Mouse (Mus musculus): ENCODE data around the gene Apod. TPM values are rescaled to one million over a fixed set of nuclear protein-coding genes. Genes with fewer than 3 reads are reported as not detected.

The Apod gene
- total and polyA plus RNA-seq, 2 experiments: not detected

GRCm38 (mm10) chr16:31256151-31256550, 58.5 kb downstream of the Apod start:
- Histone ChIP-seq H3K27ac (replicated peaks; ENCODE audit: insufficient read depth, low read depth, low read length) (no peak overlapping the region), H3K36me3 (ENCODE audit: control insufficient read depth, insufficient read depth, low read length) (peaks cover 41% of the 10 kb centered on the region), H3K9ac (ENCODE audit: low read depth, low read length) (no peak overlapping the region), H3K27me3 (ENCODE audit: control insufficient read depth, insufficient read depth, low read length) (no peaks in the 10 kb centered on the region), H3K4me3 (ENCODE audit: insufficient read depth, low read depth, low read length) (no peak overlapping the region), H3K4me1 (ENCODE audit: control insufficient read depth, insufficient read depth, low read length) (no peaks in the 10 kb centered on the region), H3K79me2 (ENCODE audit: control insufficient read depth, insufficient read depth, low read length) (no peaks in the 10 kb centered on the region)
- no peak for TF ChIP-seq POLR2A (IDR thresholded peaks at IDR 0.05; ENCODE audit: extremely low read depth, insufficient read depth, low read length)
- TF ChIP-seq CTCF (IDR thresholded peaks at IDR 0.05; ENCODE audit: low read depth, low read length): no peak
- 92% methylated on average over 2 of the region's 2 CpGs for WGBS
- DNase-seq (ENCODE audit: extremely low read depth, low read depth, low spot score): no peak

GRCm38 (mm10) chr16:31255685-31256084, 58.9 kb downstream of the Apod start:
- Histone ChIP-seq H3K4me3 (ENCODE audit: insufficient read depth, low read depth, low read length) (no peak overlapping the region), H3K27ac (replicated peaks; ENCODE audit: insufficient read depth, low read depth, low read length) (no peak overlapping the region), H3K36me3 (ENCODE audit: control insufficient read depth, insufficient read depth, low read length) (peaks cover 37% of the 10 kb centered on the region), H3K79me2 (ENCODE audit: control insufficient read depth, insufficient read depth, low read length) (no peaks in the 10 kb centered on the region), H3K9ac (ENCODE audit: low read depth, low read length) (no peak overlapping the region), H3K27me3 (ENCODE audit: control insufficient read depth, insufficient read depth, low read length) (no peaks in the 10 kb centered on the region), H3K4me1 (ENCODE audit: control insufficient read depth, insufficient read depth, low read length) (no peaks in the 10 kb centered on the region)
- no peak for DNase-seq (ENCODE audit: extremely low read depth, low read depth, low spot score)
- WGBS: 88% methylated on average over 3 of the region's 3 CpGs
- TF ChIP-seq CTCF (IDR thresholded peaks at IDR 0.05; ENCODE audit: low read depth, low read length): no peak
- no peak for TF ChIP-seq POLR2A (IDR thresholded peaks at IDR 0.05; ENCODE audit: extremely low read depth, insufficient read depth, low read length)

DNA sequence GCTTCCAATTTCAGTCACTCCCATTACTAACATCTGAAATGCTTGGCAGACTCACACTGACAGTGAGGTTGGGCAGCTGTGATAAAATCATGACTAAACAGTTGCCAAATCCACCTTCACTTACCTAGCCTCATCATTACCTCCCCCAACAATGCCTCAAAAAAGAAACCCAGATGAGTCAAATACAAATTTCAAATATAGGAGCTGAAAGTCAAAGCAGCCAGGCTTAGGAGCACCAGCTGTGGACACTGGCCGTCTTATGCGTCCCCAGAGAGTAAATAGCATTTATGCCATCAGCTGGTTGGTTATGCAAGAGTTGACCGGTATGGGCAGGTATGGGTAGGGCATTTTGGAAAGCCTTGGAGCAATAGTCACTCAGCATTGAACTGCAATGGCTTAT, 65.2 kb downstream of the Apod start:
- no peaks in the 10 kb centered on the region for H3K4me1 ChIP-seq (ENCODE audit: control insufficient read depth, insufficient read depth, low read length)
- H3K36me3 ChIP-seq (ENCODE audit: control insufficient read depth, insufficient read depth, low read length): peaks cover 1% of the 10 kb centered on the region; the same call in 1 of the 2 replicates
- DNase-seq (ENCODE audit: extremely low read depth, low read depth, low spot score): no peak
- no peak overlapping the region for H3K9ac ChIP-seq (ENCODE audit: low read depth, low read length)
- TF ChIP-seq CTCF (IDR thresholded peaks at IDR 0.05; ENCODE audit: low read depth, low read length) (no peak), POLR2A (IDR thresholded peaks at IDR 0.05; ENCODE audit: extremely low read depth, insufficient read depth, low read length) (no peak)
- no peak overlapping the region for H3K4me3 ChIP-seq (ENCODE audit: insufficient read depth, low read depth, low read length)
- H3K27ac ChIP-seq (replicated peaks; ENCODE audit: insufficient read depth, low read depth, low read length): no peak overlapping the region
- no peaks in the 10 kb centered on the region for H3K79me2 ChIP-seq (ENCODE audit: control insufficient read depth, insufficient read depth, low read length)
- H3K27me3 ChIP-seq (ENCODE audit: control insufficient read depth, insufficient read depth, low read length): no peaks in the 10 kb centered on the region
- 28% methylated on average over 3 of the region's 3 CpGs for WGBS

DNA sequence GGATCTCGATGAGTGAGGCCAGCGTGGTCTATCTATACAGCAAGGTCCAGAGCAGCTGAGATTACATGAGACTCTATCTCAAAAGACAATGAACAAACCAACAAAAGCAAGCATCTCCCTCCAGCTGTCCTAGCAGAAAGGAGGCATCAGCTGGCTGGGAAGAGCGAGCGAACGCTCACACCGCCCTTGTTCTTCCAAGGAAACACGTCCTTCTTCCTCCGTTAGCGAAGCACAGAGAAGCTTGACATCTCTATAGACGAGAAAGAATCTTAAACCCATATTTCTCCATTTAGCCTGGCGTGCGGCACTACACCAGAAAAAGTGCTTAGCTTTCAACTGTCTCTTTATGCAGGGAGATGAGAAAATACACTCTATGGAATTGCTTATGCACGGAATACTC, 65.9 kb downstream of the Apod start:
- TF ChIP-seq POLR2A (IDR thresholded peaks at IDR 0.05; ENCODE audit: extremely low read depth, insufficient read depth, low read length) (no peak), CTCF (IDR thresholded peaks at IDR 0.05; ENCODE audit: low read depth, low read length) (no peak)
- 94% methylated on average over 13 of the region's 13 CpGs for WGBS
- no peak overlapping the region for H3K27ac ChIP-seq (replicated peaks; ENCODE audit: insufficient read depth, low read depth, low read length)
- no peaks in the 10 kb centered on the region for H3K79me2 ChIP-seq (ENCODE audit: control insufficient read depth, insufficient read depth, low read length)
- no peaks in the 10 kb centered on the region for H3K27me3 ChIP-seq (ENCODE audit: control insufficient read depth, insufficient read depth, low read length)
- H3K9ac ChIP-seq (ENCODE audit: low read depth, low read length): no peak overlapping the region
- no peaks in the 10 kb centered on the region for H3K36me3 ChIP-seq (ENCODE audit: control insufficient read depth, insufficient read depth, low read length)
- no peaks in the 10 kb centered on the region for H3K4me1 ChIP-seq (ENCODE audit: control insufficient read depth, insufficient read depth, low read length)
- no peak overlapping the region for H3K4me3 ChIP-seq (ENCODE audit: insufficient read depth, low read depth, low read length)
- DNase-seq (ENCODE audit: extremely low read depth, low read depth, low spot score): no peak

- WGBS: 71% methylated on average over 7 of the region's 7 CpGs
- no peaks in the 10 kb centered on the region for H3K36me3 ChIP-seq (ENCODE audit: control insufficient read depth, insufficient read depth, low read length)
- H3K27ac ChIP-seq (replicated peaks; ENCODE audit: insufficient read depth, low read depth, low read length): no peak overlapping the region
- no peaks in the 10 kb centered on the region for H3K4me1 ChIP-seq (ENCODE audit: control insufficient read depth, insufficient read depth, low read length)
- TF ChIP-seq CTCF (IDR thresholded peaks at IDR 0.05; ENCODE audit: low read depth, low read length): no peak
- TF ChIP-seq POLR2A (IDR thresholded peaks at IDR 0.05; ENCODE audit: extremely low read depth, insufficient read depth, low read length): no peak
- H3K9ac ChIP-seq (ENCODE audit: low read depth, low read length): no peak overlapping the region
- H3K4me3 ChIP-seq (ENCODE audit: insufficient read depth, low read depth, low read length): no peak overlapping the region
- no peak for DNase-seq (ENCODE audit: extremely low read depth, low read depth, low spot score)
- H3K79me2 ChIP-seq (ENCODE audit: control insufficient read depth, insufficient read depth, low read length): no peaks in the 10 kb centered on the region
- H3K27me3 ChIP-seq (ENCODE audit: control insufficient read depth, insufficient read depth, low read length): no peaks in the 10 kb centered on the region
Measured at GRCm38 (mm10) chr16:31247442-31247841, 67.2 kb downstream of the Apod start.

Other genes with a start within 250 kb of the Apod start
- 1.1 and 1.7 TPM in 2 replicates for gene Xxylt1, start 233.4 kb downstream of the Apod start, total RNA-seq (2014; rRNA removed)
- 2.1 TPM in 2 replicates for gene Xxylt1, start 233.4 kb downstream of the Apod start, polyA plus RNA-seq (2012; rRNA removed)
- 12.7 and 13.4 TPM in 2 replicates for gene Acap2, start 113.6 kb downstream of the Apod start, total RNA-seq (2014; rRNA removed)
- 4.4 and 5.3 TPM in 2 replicates for gene Acap2, start 113.6 kb downstream of the Apod start, polyA plus RNA-seq (2012; rRNA removed)
- gene Ppp1r2, start 39.5 kb downstream of the Apod start, total RNA-seq (2014; rRNA removed): 14.9 and 15.9 TPM in 2 replicates
- 11.5 and 17.4 TPM in 2 replicates for gene Ppp1r2, start 39.5 kb downstream of the Apod start, polyA plus RNA-seq (2012; rRNA removed)
- gene Bdh1, start 107.5 kb upstream of the Apod start, total RNA-seq (2014; rRNA removed): 141 and 185 TPM in 2 replicates
- gene Bdh1, start 107.5 kb upstream of the Apod start, polyA plus RNA-seq (2012; rRNA removed): 314 and 354 TPM in 2 replicates